Mouse (Mus musculus) induced T-regulatory cell, adult 2 months (primary cell): ENCODE measurements at regions not wholly inside any gene's neighbourhood (a gene's known extent, or its start where the extent isn't known, plus 50 kb on each side); places are given as distances from the start of the nearest gene placed in this dataset.
"Not testable (repeated sequence)": the region's sequence is repeated elsewhere in the genome, so short reads cannot be mapped to it uniquely, and the experiment has no call there.

Experiments used
- DNase-seq: peaks from one replicate; pipeline ENCODE4 v3.0.0-alpha.2; 2012; ENCODE audit warnings: low read depth

DNA sequence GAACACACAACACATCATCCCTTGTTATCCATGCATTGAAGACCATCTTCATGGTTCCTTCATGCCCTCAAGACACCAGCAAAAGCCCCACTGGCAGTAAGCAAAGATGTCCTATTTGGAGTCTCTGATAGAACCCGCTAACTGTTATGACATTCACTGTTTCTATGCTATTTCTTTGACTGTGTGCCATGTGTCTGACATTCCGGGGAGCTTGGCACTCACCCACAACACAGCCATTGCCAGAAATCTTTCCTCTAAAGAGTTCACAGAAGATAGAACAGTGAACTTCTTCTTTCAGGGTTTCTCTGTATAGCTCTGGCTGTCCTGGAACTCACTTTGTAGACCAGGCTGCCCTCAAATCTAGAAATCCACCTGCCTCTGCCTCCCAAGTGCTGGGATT, 261.2 kb downstream of the Setd4 start:
- no peak for DNase-seq

DNA sequence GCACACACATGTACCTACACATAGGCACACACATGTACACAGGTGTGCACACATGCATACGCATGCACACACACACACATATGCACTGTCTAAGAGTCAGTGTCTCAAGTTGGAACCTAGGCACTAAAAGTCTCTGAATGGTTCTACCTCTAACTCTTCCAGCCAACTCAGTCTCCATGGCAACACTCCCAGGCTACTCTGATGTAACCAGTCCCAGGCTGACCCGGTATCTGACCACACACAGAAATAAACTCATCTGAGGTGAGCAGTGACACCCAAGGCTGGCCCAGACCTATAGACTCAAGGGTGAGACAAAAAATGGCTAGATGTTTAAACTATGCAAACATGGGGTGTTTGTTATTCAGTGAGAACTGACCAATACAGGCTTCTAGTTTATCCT, 262.1 kb downstream of the Setd4 start:
- DNase-seq: no peak

DNA sequence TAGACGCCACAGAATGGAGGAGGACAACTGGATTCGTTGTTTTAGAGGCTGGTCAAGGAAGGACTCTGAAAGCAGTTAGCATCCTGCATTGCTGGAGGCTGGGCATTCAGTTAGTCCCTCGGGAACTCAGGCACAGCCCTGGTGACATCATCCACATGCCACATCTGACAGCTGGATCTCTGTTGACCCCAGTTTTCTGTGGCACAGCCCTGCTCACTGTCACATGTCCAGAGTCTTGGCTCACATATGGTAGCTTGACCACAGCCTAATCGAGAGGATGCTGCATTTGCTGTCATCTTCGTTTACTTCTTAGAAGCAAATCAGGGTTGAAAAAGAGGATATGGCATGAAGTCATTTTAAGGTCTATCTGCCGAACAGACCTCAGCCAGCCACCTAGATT, 265.1 kb downstream of the Setd4 start:
- no peak for DNase-seq

DNA sequence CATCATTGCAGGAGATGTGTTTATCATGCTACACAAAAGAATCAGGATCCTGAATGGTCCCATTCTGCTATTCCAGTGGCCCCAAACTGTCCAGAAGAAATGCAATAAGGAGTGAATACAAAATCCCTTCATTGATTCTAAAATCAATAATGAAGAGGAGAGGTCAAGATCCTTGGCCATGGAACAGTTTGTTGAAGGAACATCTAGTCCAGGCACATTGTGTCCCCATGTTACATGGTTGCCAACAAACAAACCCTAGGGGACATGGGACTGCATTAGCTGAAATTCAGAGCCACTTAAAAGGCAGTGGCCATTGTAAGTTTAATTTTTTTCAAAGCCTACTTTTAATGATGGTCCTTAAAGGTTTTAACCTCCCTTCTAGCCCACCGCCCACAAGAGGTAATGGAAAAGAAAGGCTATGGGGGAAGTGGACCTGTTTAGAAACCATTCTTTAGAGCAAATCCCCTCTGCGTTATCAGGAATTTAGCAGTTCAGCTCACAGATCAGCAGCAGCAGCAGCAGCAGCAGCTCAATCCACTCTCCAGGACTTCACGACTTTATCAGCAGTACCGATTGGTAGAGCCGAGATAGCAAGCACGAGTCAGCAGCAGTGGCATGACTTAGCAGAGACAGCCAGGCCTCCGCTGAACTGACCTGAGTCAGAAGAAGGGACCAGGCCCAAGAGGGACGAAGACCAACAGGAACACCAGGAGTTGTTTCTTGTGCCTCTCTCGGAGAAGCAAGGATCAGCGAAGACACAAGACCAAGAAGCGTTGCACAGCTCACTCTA, 268.3 kb downstream of the Setd4 start:
- no peak for DNase-seq

DNA sequence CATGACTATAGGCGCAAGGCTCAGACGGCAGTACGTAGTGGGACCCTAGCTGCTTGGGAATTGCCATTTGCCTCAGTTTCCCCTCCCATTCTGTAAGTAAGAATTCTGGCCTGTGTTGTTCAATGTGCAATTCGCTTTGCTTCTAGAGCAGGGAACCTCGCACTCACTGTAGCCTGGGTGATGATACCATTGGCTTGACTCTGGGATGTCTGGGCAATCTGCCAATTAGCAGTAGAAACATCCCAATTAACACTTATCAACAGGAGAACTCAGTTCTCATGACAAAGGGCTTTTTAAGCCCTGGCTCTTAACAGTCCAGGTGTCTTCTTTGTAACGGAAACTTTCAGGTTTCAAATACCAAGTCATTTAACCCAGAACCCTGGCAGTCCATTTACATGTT, 270.2 kb downstream of the Setd4 start:
- no peak for DNase-seq

DNA sequence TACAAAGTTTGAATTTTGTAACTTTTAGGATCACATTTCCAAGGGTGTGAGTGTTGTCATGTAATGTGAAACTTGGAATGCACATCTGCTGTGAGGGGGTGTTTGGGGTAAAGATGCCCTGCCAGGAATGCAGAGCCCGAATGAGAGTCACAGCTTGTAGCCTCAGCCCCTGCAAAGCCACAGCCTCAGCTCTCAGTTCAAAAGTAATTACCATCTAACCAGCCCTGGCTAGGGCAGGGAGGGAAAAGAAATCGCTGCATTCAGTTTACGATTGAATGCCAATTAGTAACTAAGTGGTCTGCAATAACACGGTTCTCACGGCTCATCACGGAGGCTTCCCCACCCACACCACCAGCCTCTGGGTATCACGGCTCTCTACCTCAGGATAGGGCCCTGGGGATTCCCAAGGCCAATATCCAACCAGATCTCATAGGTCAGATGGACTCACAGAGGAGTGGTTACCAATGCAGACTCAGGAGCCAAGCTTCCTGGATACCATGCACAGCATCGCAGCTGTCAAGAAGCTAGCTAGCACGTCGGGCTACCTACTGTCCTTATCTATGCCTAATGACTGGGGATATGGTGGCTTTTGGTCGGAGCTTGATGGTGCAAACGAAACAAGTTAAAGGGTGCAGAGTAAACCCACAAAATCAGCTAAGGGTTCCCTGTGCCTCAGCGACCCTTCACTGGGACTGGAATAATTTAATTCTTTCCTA, 275.0 kb downstream of the Setd4 start:
- DNase-seq: no peak

DNA sequence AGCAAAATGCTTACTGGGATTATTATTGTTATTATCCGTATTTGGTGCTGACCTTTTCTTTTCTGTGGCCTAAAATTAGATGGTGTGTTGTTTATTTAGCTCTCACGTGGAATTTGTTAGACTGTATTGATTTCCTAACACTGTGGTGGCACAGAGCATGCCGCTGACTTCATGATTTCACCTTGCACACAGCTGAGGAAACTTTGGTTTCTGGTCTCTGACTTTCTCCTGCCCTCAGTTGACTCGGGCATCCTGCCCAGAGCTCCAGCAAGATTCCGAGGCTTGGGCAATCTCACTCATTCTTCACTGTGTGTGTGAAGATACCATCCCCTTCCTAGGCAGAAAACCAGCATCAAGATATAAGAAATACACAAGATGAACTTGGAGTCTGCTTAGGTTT, 279.0 kb downstream of the Setd4 start:
- no peak for DNase-seq

DNA sequence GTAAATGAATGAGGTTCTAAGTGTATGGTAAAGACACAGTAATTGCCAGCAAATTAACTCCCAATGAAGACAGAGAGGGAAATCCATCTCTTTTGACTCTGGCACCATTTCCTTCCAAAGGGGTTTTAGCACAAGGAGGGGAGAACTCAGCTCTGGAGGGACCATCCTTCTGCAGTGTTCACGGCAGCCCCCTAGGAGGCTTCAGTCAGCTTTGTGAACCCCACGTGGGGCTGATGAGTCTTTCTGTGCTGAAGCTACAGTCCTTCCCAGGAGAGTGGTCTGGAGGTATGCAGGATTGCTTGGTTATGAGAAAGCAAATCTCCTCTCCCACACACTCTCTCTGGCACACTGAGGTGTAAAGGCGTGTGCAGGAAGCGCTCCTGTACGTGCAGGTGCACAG, 280.7 kb downstream of the Setd4 start:
- no peak for DNase-seq

DNA sequence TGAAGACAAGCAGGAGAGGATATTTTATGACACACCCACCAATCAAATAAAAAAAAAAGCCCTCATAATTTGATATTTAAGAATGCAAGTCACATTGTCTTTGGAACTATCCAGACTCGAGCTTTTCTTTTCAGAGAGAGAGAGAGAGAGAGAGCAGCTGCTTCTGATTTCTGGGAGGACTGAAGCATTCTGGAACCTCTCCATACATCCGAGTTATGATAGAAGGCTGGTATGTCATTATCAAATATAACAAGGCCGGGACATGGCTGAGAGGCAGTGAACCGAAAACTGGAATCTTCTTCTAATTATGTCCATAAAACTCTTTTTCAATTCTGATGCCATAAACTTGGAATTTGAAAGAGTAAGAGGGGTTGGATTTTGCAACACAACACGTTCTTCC, 284.3 kb downstream of the Setd4 start:
- DNase-seq: no peak

DNA sequence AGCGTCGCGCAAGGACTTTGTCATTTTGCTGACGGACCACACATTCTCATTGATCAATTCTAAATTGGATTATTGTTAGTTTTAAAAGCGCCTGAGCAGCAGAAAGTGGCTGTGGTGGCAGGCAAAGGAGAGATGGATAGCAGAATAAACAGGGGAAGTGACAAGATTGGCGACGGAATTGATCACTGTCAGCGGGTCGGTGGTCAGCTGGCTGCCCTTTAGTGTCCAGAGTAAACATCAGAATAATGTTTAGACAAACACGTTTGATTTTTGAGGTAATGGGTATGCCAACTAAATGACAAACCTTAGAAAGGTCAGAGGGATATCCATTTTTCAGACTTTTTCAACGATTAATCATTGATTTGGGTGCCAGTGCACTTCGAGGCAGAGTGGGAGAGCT, 292.2 kb downstream of the Setd4 start:
- DNase-seq: no peak

DNA sequence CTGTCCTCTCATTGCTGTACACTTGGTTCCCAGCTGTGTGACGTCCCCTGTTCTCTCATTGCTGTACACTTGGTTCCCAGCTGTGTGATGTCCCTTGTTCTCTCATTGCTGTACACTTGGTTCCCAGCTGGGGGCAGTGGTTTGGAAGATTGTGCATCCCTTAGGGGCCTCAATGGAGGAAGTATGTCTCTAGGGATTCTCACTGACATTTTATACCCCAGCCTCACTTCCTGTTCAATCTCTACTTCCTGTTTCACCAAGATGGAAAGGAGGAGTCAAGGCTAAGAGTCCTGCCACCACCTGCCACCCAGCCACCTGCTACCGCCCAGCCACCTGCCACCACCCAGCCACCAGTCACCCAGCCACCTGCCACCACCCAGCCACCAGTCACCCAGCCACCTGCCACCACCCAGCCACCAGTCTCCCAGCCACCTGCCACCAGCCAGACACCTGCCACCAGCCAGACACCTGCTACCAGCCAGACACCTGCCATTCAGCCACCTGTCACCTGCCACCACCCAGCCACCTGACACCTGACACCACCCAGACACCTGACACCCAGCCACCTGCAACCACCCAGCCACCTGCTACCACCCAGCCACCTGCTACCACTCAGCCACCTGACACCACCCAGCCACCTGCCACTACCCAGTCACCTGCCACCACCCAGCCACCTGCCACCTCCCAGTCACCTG, 295.1 kb downstream of the Setd4 start:
- DNase-seq: no peak

DNA sequence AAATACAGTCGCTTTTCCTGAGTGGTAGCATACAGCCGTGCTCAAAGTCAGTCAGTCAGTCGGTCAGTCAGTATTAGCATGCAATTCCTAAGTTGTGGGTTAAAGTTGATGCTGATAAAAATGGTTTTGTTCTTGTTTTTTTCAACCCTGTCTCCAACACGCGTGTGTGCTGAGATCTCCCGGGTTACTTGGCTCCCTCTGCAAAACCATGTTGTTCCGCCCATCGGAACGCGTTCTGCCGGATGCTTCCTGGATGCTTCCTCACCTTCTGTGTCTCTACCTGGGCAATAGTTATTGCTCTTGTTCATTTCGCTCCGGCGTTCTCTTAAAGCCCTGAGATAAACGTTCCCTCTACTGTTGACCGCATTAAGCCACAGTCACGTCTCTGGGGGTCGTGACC, 296.9 kb downstream of the Setd4 start:
- DNase-seq: no peak

DNA sequence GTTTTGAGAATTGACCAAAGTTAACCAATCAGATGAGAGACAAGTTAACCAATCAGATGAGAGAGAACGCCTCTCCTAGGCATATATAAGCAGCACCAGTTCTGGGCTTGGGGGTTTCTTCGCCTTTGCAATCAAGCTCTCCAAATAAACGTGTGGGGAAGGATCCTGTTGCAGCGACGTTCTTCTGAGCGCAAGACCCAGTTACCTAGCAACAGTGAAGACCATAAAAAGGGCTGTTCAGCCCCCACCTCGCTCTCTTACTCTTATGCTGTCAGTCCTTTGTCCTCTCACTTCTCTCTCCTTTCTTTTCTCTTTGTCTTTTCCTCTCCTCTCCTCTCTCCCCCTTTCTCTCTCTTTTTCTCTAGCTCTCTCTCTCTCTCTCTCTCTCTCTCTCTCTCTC, 297.7 kb downstream of the Setd4 start:
- DNase-seq: not testable (repeated sequence)

DNA sequence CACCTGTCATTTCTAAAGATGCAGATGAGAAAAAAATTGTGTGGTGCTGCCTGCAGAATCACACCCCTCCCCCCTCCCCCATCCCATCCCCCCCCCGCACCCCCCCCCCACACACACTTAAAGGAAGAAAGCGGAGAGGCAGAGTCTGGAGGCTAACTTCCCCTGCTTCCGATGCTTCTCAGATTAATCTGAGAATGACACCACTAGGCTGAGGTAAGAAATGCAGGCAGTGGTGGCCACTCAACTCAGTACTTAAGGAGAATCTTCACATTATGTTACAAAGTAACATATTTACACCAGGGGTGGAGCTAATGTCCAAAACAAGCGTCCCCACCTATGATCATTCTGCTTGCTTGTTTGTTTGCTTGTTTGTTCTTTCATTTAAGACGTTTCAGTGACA, 309.4 kb downstream of the Setd4 start:
- no peak for DNase-seq

DNA sequence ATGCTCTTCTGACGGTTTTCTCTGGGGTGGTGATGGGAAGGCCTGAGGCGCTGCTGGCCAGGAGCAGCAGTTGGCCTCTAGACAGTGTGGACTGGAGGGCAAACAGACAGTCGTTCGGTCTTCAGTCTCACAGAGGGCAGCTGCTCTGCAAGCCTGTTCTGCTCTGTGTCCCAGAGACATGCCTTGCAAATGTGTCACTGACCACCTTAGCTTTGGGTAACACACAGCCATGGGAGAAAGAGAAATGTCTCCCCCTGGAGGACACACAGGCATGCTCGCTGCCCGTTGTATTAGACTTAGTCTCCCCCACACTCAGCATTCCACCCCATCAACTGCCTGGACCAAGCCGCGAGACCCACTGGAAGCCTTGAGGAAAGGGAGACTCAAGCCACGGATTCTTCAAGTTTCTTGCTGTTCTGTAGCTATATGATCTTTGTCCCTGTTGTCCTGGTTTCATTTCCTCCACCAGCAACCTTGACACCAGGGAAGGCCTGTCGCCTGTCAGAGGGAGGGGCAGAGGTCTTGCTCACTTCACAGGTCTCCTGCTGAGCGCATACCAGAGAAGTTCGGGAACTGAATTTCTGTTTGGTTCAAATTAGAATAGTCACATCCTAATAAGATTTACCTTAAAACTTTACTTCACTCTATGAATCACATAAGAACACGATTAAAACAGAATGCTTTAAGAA, 310.8 kb downstream of the Setd4 start:
- DNase-seq: peak; percentile 74

DNA sequence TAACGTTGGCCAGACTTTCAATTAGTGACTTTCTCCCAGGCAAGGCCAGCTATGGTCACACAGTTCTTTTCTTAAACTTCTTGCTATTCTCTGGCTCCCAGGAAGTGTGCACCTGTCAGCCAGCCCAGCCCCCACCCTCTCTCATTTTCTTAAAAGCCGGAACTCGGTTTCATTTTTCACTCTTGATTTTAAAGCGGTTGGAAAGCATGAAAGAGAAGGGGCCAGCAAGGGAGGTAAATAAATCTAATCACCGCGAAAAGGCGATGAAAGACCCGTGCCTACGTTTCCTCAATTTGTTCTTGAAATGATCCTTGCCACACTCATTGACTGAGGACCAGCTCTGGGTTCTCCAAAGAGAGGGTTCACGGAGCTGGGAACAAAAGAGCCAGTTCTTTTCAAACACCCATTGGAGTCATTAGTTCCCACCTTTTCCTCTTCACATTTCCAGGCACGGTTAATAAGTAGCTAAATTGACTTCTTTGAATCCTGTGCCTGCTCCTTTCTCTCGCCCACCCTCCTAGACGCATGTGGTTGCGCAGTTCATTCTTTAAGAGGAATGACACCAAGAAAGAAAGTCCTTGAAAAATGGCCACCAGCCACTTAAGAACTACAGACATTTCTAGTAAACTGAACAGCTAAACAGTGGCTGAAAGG, 311.6 kb downstream of the Setd4 start:
- DNase-seq: peak; percentile 56

DNA sequence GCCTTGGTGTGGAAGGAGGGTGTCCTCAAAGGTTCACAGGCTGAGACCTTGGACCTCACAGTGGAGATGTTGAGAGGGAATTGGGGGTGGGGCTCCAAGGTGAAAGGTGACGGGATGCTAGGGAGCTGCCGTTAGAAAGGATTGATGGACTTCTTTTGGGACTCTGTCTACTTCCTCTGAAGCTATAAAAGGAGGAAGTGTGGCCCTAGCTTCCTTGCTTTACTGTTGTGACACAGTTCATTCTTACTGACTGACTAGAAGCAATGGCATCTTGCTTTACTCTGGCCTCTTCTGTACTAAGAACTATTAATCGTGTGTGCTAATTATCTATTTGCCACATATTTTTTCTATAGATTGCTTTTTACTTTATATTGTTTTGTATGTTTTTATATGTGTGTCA, 315.8 kb downstream of the Setd4 start:
- DNase-seq: no peak

DNA sequence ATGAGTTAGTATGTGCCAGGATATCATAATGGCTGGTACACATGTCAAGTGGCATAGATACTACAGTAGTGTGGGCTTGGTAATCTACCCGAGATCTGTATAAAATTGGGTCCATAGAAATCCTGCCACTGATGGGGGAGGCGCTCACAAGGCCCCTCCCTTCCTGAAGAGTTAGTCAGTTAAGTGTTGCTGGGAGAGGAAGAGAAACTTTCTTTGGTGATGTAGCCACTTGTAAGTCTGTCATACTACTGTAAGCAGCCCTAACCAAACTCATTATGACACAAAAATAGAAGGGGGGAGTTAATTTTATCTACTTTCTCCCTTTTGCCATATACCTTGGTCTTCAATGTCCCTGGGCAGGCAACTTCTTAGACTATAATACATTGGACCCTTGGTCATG, 316.3 kb downstream of the Setd4 start:
- no peak for DNase-seq

DNA sequence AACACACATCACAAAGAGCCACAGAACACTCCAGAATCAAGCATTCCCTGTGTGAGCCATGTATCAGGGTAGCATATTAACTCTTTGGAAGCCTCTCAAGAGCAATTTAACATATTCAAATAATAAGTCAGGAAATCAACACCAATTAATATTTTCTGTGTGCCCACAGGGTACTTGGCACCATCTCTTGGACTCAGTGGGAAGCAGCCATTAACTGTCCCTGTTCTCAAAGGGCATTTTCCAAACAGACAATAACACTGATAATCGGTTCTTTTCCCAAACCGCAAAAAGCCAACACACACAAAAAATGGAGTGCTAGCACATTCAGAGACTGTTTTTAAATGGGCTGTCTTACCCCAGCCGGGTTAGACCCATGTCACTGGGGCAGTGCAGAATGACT, 317.0 kb downstream of the Setd4 start:
- DNase-seq: no peak

DNA sequence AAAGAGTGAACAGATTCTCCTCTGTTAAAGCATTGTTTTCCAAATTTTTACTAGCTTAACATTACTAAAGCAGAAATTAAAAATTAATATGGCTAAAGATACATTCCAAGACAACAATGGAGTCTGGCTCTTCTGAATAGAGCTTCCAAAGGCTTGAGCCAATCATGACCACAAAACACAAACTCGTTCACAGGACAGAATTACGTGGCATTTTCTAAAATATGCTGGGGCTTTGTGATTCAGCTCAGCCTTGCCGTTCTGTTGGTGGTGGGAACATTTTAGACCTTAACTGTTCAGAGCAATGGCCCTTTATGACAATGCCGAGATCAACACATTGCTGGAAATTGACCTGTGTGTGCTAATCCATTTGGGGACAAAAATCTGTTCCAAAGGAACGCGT, 318.7 kb downstream of the Setd4 start:
- no peak for DNase-seq

DNA sequence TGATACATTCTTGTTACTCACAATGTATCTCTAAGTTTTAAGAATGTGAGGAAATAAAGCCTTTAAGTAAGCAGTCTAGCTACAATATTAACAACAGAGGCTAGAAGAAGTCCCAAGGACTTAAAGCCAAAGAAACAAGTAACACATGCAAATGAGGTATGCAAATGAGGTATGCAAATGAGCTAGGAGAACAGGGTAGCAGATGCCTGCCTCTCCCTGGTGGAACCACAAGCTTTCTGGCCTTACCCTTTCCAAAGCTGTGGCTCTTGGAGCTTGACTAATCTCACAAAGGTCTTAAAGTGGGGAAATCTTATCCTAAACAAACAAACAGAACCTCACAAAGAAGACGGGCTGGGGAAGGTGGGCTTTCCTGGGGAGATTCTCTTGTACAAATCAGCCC, 322.1 kb downstream of the Setd4 start:
- peak; percentile 5 for DNase-seq

DNA sequence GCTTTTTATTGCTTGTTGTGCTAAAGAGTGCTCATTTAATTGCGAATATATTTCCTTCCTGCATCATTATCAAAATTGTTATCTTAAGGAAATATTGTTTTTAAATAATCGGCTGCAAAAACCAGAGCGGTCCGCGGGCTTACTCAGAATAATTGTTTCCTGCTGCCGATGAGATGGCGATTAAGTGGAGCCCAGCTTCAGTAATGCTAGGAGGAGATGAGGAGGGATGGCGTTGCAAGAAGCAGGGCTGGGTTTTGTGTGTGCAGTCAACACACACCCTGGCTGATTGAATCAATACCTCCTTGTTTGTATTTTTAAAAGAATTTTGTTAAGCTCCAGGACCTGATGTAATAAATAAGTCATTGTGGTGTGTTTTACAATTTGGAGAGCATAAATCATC, 331.2 kb downstream of the Setd4 start:
- no peak for DNase-seq
